8 mouse cellular contexts compared by ENCODE assay signal in the genomic region with DNA sequence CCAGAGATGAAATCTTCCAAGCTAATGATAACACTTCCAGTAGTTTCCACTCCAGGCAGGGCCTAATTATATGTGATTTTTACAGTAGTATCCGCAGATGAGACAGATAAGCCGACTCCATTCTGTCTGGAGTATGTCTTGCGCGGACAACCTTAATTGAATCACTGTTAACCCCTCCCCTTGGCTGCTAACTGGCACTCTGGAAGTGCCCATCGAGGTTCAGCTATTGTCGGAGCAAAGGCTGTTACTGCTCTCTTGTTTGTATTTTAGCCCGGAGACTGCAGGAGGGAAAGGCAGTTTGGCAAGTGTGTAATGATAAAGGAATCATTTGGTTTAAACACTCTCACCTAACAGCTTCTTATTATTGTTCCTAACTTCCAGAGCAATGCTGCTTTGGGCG.
DNase-seq lines count a peak whose midpoint lies in the region; ATAC-seq and TF ChIP-seq lines count a peak whose summit lies in the region.

No protein-coding gene starts in this region.

- peak overlapping the region; percentile 73 for H3K4me3 ChIP-seq in gastrocnemius, adult 2 months
- no peak overlapping the region for H3K4me3 ChIP-seq in ES-Bruce4 (ENCODE audit: low read depth, low read length)
- H3K4me3 ChIP-seq in hindbrain, embryonic 11.5 days (ENCODE audit: low read depth, low read length): no peak overlapping the region; the same call in 1 of the 2 replicates
- peak overlapping the region; percentile 50 for H3K4me3 ChIP-seq in midbrain, embryonic 10.5 days

- H3K27ac ChIP-seq in gastrocnemius, adult 2 months: peak overlapping the region; percentile 78
- peak overlapping the region; percentile 65 for H3K27ac ChIP-seq in ES-Bruce4 (ENCODE audit: insufficient read depth, low read length)
- H3K27ac ChIP-seq in hindbrain, embryonic 11.5 days (ENCODE audit: low read depth, low read length): 0 out of 2 replicates have a peak overlapping the region, but pooled peaks have one; percentile 70
- H3K27ac ChIP-seq in midbrain, embryonic 10.5 days (replicated peaks): peak overlapping the region; percentile 93

- no peak for TF ChIP-seq EP300 in ES-Bruce4 (IDR thresholded peaks at IDR 0.05; ENCODE audit: insufficient read depth, low read depth, low read length)

- ATAC-seq in hindbrain, embryonic 11.5 days (ENCODE audit: low FRiP score): no peak

- DNase-seq in gastrocnemius, adult 2 months: no peak
- DNase-seq in gastrocnemius, postnatal 4 days (ENCODE audit: low spot score in 2 of 2): no peak
- DNase-seq in hindbrain, embryonic 11.5 days (ENCODE audit: low spot score): no peak
- peak; percentile 46 for DNase-seq in midbrain, embryonic 10.5 days (ENCODE audit: low spot score)
- no peak for DNase-seq in adrenal gland, adult 8-10 months
- no peak for DNase-seq in kidney, adult 18-20 months
- no peak for DNase-seq in right cerebral cortex, postnatal 25 days

- no peak for TF ChIP-seq POLR2A in ES-Bruce4 (IDR thresholded peaks at IDR 0.05; ENCODE audit: insufficient read depth, low read length)

- no peak overlapping the region for H3K4me2 ChIP-seq in hindbrain, embryonic 11.5 days (replicated peaks; ENCODE audit: low read depth, low read length)

- peaks cover 3% of the 10 kb centered on the region for H3K4me1 ChIP-seq in ES-Bruce4 (ENCODE audit: control insufficient read depth, insufficient read depth, low read length)
- H3K4me1 ChIP-seq in hindbrain, embryonic 11.5 days (replicated peaks; ENCODE audit: control insufficient read depth, insufficient read depth, low read length): peaks cover 6% of the 10 kb centered on the region
- peaks cover 61% of the 10 kb centered on the region for H3K4me1 ChIP-seq in midbrain, embryonic 10.5 days

- no peaks in the 10 kb centered on the region for H3K9me3 ChIP-seq in ES-Bruce4 (replicated peaks; ENCODE audit: control insufficient read depth, insufficient read depth, low read length, poor library complexity, severe bottlenecking)
- H3K9me3 ChIP-seq in hindbrain, embryonic 11.5 days (ENCODE audit: control insufficient read depth, low read length): no peaks in the 10 kb centered on the region
- H3K9me3 ChIP-seq in midbrain, embryonic 10.5 days (replicated peaks): no peaks in the 10 kb centered on the region

- no peaks in the 10 kb centered on the region for H3K27me3 ChIP-seq in ES-Bruce4 (ENCODE audit: control insufficient read depth, insufficient read depth, low read length, poor library complexity, severe bottlenecking)
- H3K27me3 ChIP-seq in hindbrain, embryonic 11.5 days (ENCODE audit: control insufficient read depth, insufficient read depth, low read length): no peaks in the 10 kb centered on the region
- H3K27me3 ChIP-seq in midbrain, embryonic 10.5 days (ENCODE audit: low read depth, poor library complexity, severe bottlenecking): peaks cover 6% of the 10 kb centered on the region; the same call in 1 of the 2 replicates

- intact Hi-C loops in gastrocnemius, adult 2 months (cut with DNase I): no loop called here

- TF ChIP-seq CTCF in gastrocnemius, adult 2 months (IDR thresholded peaks at IDR 0.05): no peak
- TF ChIP-seq CTCF in ES-Bruce4 (IDR thresholded peaks at IDR 0.05; ENCODE audit: low read depth, low read length): no peak

- H3K9ac ChIP-seq in ES-Bruce4 (ENCODE audit: low read depth, poor library complexity, severe bottlenecking): peak overlapping the region; percentile 67; the same call in 1 of the 2 replicates
- peak overlapping the region; percentile 45; the same call in 1 of the 2 replicates for H3K9ac ChIP-seq in hindbrain, embryonic 11.5 days (ENCODE audit: low read depth, low read length)

- H3K36me3 ChIP-seq in ES-Bruce4 (ENCODE audit: control insufficient read depth, insufficient read depth, low read length, poor library complexity, severe bottlenecking): no peaks in the 10 kb centered on the region
- H3K36me3 ChIP-seq in hindbrain, embryonic 11.5 days (ENCODE audit: control insufficient read depth, insufficient read depth, low read length): no peaks in the 10 kb centered on the region
- H3K36me3 ChIP-seq in midbrain, embryonic 10.5 days: no peaks in the 10 kb centered on the region

- 11% methylated on average over 8 of the region's 8 CpGs for WGBS in hindbrain, embryonic 11.5 days
- WGBS in midbrain, embryonic 10.5 days: 3% methylated on average over 8 of the region's 8 CpGs

Comparison
In these comparisons a context has a peak if more than half of its experiments do, and no peak if none do; other contexts are left out.
1. H3K4me3 ChIP-seq: peak in gastrocnemius, adult 2 months (single experiment) and midbrain, embryonic 10.5 days (single experiment); none in ES-Bruce4 (single experiment) and hindbrain, embryonic 11.5 days (single experiment).
2. Peak in every context shown above with its lines, with median percentiles within 50 percentile points of each other: H3K27ac ChIP-seq.